Mouse (Mus musculus) neural tube, embryonic 15.5 days (tissue): ENCODE results near the gene Myrf. TPM values are rescaled to one million over a fixed set of nuclear protein-coding genes. Genes with fewer than 3 reads are reported as not detected.

Source experiments
- ATAC-seq: fragments of 200-750 bp; cut with Nextera tagmentation; 2 replicates; pipeline ENCODE4 v1.8.0; 2017; ENCODE audit warnings: mild to moderate bottlenecking, moderate TSS enrichment, moderate library complexity; ENCODE audit not compliant: low FRiP score
- H3K27ac ChIP-seq: fragments of 300-500 bp; sonication (generic); replicated peaks from 2 replicates; pipeline ENCODE4 v1.5.1; 2015; ENCODE audit warnings: mild to moderate bottlenecking, inconsistent platforms
- H3K27me3 ChIP-seq: fragments of 300-500 bp; sonication (generic); replicated peaks from 2 replicates; pipeline ENCODE4 v1.6.1; 2015; ENCODE audit warnings: inconsistent platforms
- H3K36me3 ChIP-seq: fragments of 300-500 bp; sonication (generic); 2 replicates; pipeline ENCODE4 v1.6.1; 2015; ENCODE audit warnings: inconsistent platforms
- H3K4me1 ChIP-seq: fragments of 300-500 bp; sonication (generic); 2 replicates; pipeline ENCODE4 v1.6.1; 2015; ENCODE audit warnings: inconsistent platforms
- H3K4me2 ChIP-seq: fragments of 300-500 bp; sonication (generic); 2 replicates; pipeline ENCODE4 v1.6.1; 2015; ENCODE audit warnings: inconsistent platforms, mild to moderate bottlenecking, moderate library complexity
- H3K4me3 ChIP-seq: fragments of 300-500 bp; sonication (generic); replicated peaks from 2 replicates; pipeline ENCODE4 v1.5.1; 2015; ENCODE audit warnings: mild to moderate bottlenecking, inconsistent platforms
- H3K9ac ChIP-seq: fragments of 300-500 bp; sonication (generic); replicated peaks from 2 replicates; pipeline ENCODE4 v1.6.1; 2015; ENCODE audit warnings: mild to moderate bottlenecking, inconsistent platforms
- H3K9me3 ChIP-seq: fragments of 300-500 bp; sonication (generic); replicated peaks from 2 replicates; pipeline ENCODE4 v1.6.1; 2016; ENCODE audit warnings: inconsistent platforms
- WGBS: fragments of 180-500 bp; shearing (Covaris S2); methylation state at CpG from one replicate; pipeline ENCODE4 v1.1.7; 2015; ENCODE audit warnings: mixed read lengths; 5-methylcytosine and 5-hydroxymethylcytosine counted together
- polyA plus RNA-seq: library from polyadenylated mRNA; unstranded; fragments of >200 nt; fragmentation: Nextera tagmentation; extraction: Ambion mirVana; gene quantifications from 2 replicates; pipeline ENCODE4 v1.2.1, GENCODE M21; 2015

Myrf gene
- polyA plus RNA-seq, 1 experiment from 2014 or later = 0.79 TPM

DNA sequence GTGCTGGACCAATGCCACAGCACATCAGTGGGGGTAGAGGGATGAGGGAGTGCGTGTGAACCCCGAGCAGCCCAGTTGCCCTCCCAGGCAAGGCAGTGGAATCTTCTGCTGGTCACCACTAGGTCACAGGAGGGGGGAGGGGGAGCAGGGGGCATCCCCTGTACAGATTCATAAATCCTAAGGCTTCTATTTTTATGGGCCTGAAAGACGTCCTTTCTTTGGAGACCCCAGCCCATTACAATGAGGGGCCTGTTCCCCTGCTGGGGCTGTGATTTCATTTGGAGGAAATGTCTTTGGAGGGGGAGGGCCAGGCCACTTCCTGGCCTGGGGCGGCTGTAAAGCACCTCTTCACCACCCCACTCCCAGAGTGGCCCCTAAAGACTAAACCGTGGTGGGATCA is 33.5 kb upstream of the Myrf start:
- H3K27ac ChIP-seq = no peak overlapping the region
- WGBS = 7% methylated on average over 5 of the region's 5 CpGs
- H3K36me3 ChIP-seq = no peaks in the 10 kb centered on the region
- H3K4me2 ChIP-seq = no peak overlapping the region
- H3K9me3 ChIP-seq = no peaks in the 10 kb centered on the region
- ATAC-seq = no peak
- no peak overlapping the region for H3K4me3 ChIP-seq
- peaks cover 53% of the 10 kb centered on the region for H3K4me1 ChIP-seq
- no peak overlapping the region for H3K9ac ChIP-seq
- peaks cover 45% of the 10 kb centered on the region for H3K27me3 ChIP-seq

DNA sequence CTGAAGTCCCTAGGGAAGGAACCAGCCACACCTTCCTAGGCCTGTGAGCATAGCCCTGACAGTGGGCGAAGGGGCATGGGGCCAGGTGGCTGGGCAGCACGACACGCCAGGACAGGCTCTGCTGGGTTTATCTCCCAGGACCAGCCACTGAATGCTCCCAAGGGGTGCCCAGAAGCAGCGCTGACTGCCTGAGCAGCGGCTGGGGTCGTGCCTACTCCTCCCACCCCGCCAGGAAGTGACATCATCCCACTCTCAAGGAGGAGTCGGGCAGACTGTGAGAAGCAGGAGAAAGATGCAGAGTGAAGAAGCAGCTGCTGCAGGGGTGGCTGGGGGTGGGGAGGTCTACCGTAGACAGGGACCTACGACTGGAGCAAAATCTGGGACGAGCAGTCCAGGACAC is 32.2 kb upstream of the Myrf start:
- H3K27ac ChIP-seq = 0 out of 2 replicates have a peak overlapping the region, but pooled peaks have one; percentile 23
- H3K27me3 ChIP-seq = peaks cover 40% of the 10 kb centered on the region
- WGBS = 28% methylated on average over 11 of the region's 11 CpGs
- H3K4me3 ChIP-seq = no peak overlapping the region
- H3K36me3 ChIP-seq = no peaks in the 10 kb centered on the region
- H3K9ac ChIP-seq = no peak overlapping the region
- no peaks in the 10 kb centered on the region for H3K9me3 ChIP-seq
- ATAC-seq = peak; percentile 66
- peaks cover 40% of the 10 kb centered on the region for H3K4me1 ChIP-seq
- H3K4me2 ChIP-seq = peak overlapping the region; percentile 47

DNA sequence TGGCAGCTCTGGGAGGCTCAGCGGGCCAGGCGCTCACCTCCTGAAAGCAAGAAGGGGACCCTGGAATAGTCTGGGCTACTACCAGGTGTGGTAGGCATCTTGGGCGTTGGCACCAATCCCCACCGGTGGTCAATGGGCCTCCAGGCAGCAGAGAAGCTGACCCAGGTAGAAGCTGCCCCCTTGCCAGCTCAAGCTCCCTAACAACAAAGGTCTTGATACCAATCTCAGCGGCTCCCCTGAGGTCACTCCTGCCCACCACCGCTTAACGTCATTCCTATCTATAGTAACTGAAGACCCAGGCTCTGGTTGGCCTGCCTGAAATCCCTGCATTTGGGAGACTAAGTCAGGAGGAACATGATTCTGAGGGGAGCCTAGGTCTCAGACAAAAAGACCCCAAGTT is 31.0 kb upstream of the Myrf start:
- Histone ChIP-seq H3K27me3 (peaks cover 44% of the 10 kb centered on the region), H3K4me2 (no peak overlapping the region), H3K27ac (no peak overlapping the region), H3K4me1 (peaks cover 38% of the 10 kb centered on the region), H3K36me3 (no peaks in the 10 kb centered on the region), H3K9me3 (no peaks in the 10 kb centered on the region), H3K4me3 (no peak overlapping the region), H3K9ac (no peak overlapping the region)
- no peak for ATAC-seq
- WGBS = 92% methylated on average over 7 of the region's 7 CpGs

DNA sequence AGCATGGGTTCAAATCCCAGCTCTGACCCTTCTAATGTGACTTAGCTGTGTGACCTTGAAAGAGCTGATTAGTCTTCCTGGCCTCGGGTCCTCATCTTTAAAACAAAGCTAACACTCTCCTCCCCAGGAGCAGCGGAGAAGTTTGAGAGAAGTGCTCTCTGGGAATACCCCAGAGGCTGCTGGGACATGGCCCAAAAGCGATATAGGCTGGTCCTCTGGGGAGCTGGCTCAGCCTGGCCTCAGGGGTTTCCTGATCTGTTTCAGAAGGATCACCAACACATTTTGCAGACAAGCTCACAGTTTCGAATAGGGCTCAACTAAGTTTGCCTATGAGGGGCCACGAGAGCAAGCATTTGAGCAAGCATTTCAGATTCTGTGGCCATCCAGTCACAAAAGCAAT is 29.8 kb upstream of the Myrf start:
- Histone ChIP-seq H3K4me1 (peaks cover 36% of the 10 kb centered on the region), H3K4me2 (no peak overlapping the region), H3K9me3 (no peaks in the 10 kb centered on the region), H3K27me3 (peaks cover 35% of the 10 kb centered on the region), H3K4me3 (no peak overlapping the region), H3K9ac (no peak overlapping the region), H3K36me3 (no peaks in the 10 kb centered on the region), H3K27ac (no peak overlapping the region)
- ATAC-seq = no peak
- 83% methylated on average over 5 of the region's 5 CpGs for WGBS

DNA sequence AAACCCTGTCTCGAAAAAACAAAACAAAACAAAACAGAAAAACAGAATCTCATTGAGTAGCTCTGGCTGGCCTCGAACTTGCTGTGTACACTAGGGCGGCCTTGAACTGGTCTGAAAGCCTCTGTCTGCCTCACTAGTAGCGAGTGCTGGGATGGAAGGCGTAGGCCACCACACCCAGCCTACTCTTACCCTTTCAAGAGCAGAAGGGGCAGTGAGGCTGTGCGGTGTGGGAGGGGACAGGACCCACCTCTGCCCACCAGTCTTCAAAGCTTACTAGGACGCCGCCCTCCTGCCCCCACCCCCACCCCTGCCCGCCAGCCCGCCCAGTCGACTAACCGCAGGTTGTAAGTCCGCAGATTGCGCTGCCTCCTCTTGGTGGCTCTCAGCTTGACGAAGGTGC is 28.3 kb upstream of the Myrf start:
- Histone ChIP-seq H3K4me2 (no peak overlapping the region), H3K4me3 (no peak overlapping the region), H3K9me3 (no peaks in the 10 kb centered on the region), H3K27me3 (peaks cover 36% of the 10 kb centered on the region), H3K36me3 (peaks cover 4% of the 10 kb centered on the region; the same call in 1 of the 2 replicates), H3K27ac (no peak overlapping the region), H3K9ac (no peak overlapping the region), H3K4me1 (peaks cover 30% of the 10 kb centered on the region)
- WGBS = 87% methylated on average over 15 of the region's 15 CpGs
- ATAC-seq = no peak

DNA sequence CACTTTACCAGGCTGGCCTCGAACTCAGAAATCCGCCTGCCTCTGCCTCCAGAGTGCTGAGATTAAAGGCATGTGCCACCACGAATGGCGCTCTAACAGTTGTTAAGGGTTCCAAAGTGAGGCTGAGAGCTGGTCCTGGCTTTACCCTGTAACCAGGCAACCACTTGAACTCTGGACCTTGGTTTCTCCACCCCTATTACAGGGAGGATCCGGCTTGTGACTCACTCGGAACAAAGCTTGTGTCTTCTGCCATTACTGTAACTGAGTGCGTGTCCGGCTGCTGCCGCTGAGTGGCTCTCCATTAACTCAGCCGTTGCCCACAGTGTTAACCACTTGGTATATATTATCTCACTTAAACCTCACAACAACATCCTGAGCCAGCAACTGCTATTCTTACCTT is 27.4 kb upstream of the Myrf start:
- Histone ChIP-seq H3K36me3 (peaks cover 12% of the 10 kb centered on the region), H3K9ac (no peak overlapping the region), H3K27me3 (peaks cover 34% of the 10 kb centered on the region), H3K4me3 (no peak overlapping the region), H3K4me1 (peaks cover 22% of the 10 kb centered on the region), H3K27ac (no peak overlapping the region), H3K4me2 (no peak overlapping the region), H3K9me3 (no peaks in the 10 kb centered on the region)
- ATAC-seq = no peak
- WGBS = 78% methylated on average over 10 of the region's 10 CpGs

DNA sequence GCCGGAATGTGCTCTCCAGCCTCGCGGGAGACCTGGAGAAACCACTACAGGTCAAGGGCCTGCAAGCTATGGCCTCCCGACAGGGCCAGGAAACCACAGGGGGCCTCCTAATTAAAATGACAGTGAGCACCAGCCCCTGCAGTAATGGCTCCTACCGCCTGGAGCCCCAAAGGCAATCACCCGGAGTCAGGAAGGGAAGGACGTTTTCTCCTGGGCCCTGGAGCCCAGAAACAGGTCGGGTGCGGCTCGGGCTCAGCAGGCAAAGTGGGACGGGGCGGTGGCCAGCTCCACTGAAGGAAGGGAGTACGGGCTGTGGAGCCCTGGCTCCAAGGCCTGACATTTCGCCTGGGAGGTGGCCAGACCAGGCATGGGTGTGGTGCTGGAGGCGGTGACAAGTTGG is 26.5 kb upstream of the Myrf start:
- ATAC-seq = no peak; the same call in 1 of the 2 replicates
- Histone ChIP-seq H3K27me3 (peaks cover 28% of the 10 kb centered on the region), H3K4me3 (no peak overlapping the region), H3K27ac (peak overlapping the region; percentile 41; the same call in 1 of the 2 replicates), H3K9me3 (no peaks in the 10 kb centered on the region), H3K4me1 (peaks cover 14% of the 10 kb centered on the region), H3K36me3 (peaks cover 21% of the 10 kb centered on the region), H3K9ac (no peak overlapping the region), H3K4me2 (no peak overlapping the region)
- WGBS = 18% methylated on average over 15 of the region's 15 CpGs

DNA sequence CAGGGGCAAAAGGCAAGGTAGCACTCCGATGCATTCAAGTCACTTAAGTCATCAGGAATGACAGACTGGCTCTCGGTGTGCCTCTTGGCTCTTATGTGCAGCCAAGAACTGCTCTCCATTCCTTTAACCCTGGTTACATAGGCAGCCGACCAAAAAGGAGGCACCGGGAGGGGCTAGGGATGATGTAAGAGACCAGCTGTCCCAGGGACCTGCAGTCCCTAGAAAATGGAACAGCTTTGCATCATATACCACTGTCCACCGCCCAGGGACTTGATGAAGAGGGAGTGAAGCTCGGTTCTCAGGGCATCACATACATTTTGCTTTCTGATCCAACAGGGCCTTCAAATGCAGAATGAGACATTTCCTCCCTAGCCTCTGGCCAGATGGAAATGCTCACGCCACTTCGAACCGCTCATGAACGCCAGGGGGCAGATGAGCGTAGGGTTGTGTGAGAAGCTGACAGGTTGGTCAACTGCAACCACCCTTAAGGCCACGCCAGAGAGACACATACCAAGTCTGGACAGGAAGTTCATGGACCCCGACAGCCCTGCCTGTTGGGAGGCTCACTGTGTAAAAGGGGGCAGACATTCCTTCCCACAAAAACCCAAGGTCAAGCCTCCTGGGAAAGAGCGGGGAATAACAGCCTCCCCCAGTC is 25.8 kb upstream of the Myrf start:
- Histone ChIP-seq H3K9ac (no peak overlapping the region), H3K4me3 (no peak overlapping the region), H3K4me1 (peaks cover 14% of the 10 kb centered on the region), H3K27ac (peak overlapping the region; percentile 41), H3K9me3 (no peaks in the 10 kb centered on the region), H3K4me2 (no peak overlapping the region), H3K36me3 (peaks cover 28% of the 10 kb centered on the region), H3K27me3 (peaks cover 28% of the 10 kb centered on the region)
- 25% methylated on average over 14 of the region's 14 CpGs for WGBS
- no peak for ATAC-seq

DNA sequence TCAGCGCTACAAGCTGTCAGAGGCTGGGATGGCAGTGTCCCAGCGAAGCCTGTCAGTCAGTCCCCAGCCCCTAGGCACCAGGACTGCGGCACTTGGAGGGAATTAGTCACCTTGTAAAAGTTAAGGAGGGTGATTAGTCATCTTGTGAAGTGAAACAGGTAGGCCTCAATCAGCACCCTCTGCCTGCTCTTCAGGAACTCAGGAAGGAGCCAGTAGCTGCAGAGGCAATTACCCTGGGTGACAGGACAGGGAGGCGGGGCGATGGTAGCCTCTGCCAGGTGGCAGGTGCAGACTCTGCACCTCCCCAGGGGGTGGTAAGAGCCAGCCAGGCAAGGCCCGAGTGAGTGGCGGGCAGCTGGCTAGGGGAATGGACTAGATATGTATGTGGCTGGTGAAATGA is 20.8 kb upstream of the Myrf start:
- Histone ChIP-seq H3K4me1 (peaks cover 3% of the 10 kb centered on the region; the same call in 1 of the 2 replicates), H3K36me3 (peaks cover 51% of the 10 kb centered on the region), H3K9ac (no peak overlapping the region), H3K4me3 (no peak overlapping the region), H3K4me2 (no peak overlapping the region), H3K9me3 (no peaks in the 10 kb centered on the region), H3K27ac (no peak overlapping the region), H3K27me3 (peaks cover 8% of the 10 kb centered on the region)
- no peak for ATAC-seq
- 60% methylated on average over 7 of the region's 7 CpGs for WGBS

DNA sequence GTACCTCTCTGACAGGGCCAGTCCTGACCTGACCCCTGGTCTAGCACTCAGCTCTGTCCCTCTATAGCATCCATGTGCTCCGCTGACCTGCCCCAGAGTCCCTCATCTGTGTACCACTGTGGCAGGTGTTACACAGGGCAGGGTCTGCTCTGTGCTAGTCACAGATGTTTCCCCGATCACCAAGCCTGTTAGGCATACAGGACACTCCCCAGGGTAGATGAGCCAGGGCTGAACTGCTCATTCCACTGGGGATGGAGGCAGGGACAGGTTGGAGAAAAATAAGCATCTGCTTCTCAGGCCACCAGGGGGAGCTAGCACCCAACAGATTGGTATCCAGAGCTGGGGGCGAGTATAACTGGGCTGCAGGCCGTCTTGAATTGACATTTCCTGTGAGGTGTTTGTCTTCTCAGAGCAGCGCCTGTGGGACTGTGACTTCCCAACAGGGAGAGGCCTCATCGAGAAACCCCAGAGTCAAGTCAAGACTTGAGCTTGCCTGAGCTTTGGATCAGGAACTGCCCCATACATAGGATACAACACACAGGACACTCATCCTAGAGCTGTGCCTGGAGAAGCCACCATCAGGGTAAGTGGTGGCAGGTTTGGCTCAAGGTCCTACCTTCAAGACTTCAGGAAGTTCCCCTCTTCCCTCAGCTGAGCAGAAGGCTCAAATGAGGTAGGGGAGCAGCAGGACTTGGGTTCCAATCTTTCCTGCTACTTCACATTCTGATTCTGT is 17.9 kb upstream of the Myrf start:
- ATAC-seq = peak; percentile 58
- H3K4me1 ChIP-seq = no peaks in the 10 kb centered on the region
- no peak overlapping the region for H3K4me2 ChIP-seq
- no peak overlapping the region for H3K4me3 ChIP-seq
- no peaks in the 10 kb centered on the region for H3K9me3 ChIP-seq
- 21% methylated on average over 6 of the region's 6 CpGs for WGBS
- no peaks in the 10 kb centered on the region for H3K27me3 ChIP-seq
- peaks cover 61% of the 10 kb centered on the region for H3K36me3 ChIP-seq
- no peak overlapping the region for H3K9ac ChIP-seq
- H3K27ac ChIP-seq = no peak overlapping the region

DNA sequence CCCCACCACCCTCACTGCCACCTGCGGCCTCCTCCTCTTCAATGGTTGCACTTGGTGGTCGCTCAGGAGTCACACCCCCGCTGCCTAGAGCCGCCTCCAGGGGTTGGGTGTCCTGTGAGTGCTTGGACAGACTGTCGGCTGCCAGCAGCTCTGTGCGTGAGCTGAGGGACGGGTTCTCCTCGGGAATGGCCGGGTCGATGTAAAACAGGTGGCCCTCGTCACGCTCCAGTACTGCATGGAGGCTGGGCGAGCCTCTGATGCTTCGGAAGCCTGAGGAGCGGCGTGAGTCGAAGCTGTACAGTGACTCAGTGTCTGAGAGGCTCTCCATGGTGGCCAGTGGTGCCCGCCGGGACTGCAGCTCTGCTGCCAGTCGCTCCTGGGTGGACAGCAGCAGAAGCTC is 7.6 kb upstream of the Myrf start:
- Histone ChIP-seq H3K4me2 (no peak overlapping the region), H3K36me3 (peaks cover 13% of the 10 kb centered on the region), H3K9me3 (no peaks in the 10 kb centered on the region), H3K27ac (no peak overlapping the region), H3K4me1 (no peaks in the 10 kb centered on the region), H3K4me3 (no peak overlapping the region), H3K9ac (no peak overlapping the region), H3K27me3 (no peaks in the 10 kb centered on the region)
- ATAC-seq = no peak
- 66% methylated on average over 20 of the region's 20 CpGs for WGBS

DNA sequence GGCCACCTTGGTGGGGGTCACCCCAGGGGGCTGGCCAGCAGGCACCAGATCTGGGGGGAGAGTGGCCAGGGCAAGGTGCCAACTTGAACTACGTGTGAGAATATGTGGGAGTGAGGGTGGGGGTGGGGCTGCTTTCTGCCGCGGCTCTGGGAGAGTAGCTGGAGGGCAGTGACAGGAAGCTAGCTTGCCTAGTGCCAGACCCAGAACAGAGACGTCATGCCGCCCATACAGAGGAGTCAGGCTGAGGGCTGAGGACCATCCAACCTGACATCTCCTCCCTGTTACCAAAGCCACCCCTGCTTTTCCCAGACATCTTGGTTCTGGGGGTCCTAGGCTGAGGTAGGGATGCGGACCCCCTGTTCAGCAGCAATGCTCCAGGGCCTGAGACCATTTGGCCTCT is 6.6 kb upstream of the Myrf start:
- H3K27me3 ChIP-seq = no peaks in the 10 kb centered on the region
- no peak overlapping the region for H3K9ac ChIP-seq
- H3K4me1 ChIP-seq = 0 out of 2 replicates have a peak, but pooled peaks cover 2% of the 10 kb centered on the region
- no peak for ATAC-seq
- H3K4me2 ChIP-seq = no peak overlapping the region
- 36% methylated on average over 6 of the region's 6 CpGs for WGBS
- H3K27ac ChIP-seq = no peak overlapping the region
- H3K36me3 ChIP-seq = peaks cover 13% of the 10 kb centered on the region
- no peaks in the 10 kb centered on the region for H3K9me3 ChIP-seq
- H3K4me3 ChIP-seq = no peak overlapping the region
